ENCODE assay signal across 8 mouse cellular contexts in the genomic region with DNA sequence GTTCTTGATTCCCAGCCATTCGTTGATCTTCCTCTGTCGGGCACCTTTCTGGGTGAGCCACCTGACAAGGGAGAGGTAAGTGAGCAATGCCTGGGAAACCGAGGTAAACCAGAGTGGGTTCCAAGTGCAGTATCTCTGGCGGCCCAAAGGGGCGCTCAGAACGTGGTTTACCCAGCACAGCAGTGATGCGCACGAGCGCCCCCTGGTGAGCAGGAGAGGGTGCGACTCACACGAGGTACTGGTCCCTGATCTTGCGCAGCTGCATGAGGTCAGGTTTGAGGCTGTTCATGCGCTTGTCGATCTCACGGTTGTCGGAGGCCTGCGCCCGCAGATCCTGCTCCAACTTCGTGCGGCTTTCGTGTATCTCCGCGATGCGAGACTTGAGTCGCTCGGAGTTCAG. TPM values are rescaled to one million over a fixed set of nuclear protein-coding genes. Genes with fewer than 3 reads are reported as not detected.
DNase-seq lines count a peak whose midpoint lies in the region; ATAC-seq lines count a peak whose summit lies in the region.

No protein-coding gene starts in this region.

- peak; percentile 73 for ATAC-seq in inflammation-experienced regulatory T-cells, adult 6 months
- peak; percentile 71 for ATAC-seq in megakaryocyte-erythroid progenitor cell, adult 5-6 weeks (replicated peaks; ENCODE audit: low FRiP score, low TSS enrichment, poor library complexity, severe bottlenecking)

- intact Hi-C loops in left cerebral cortex, postnatal 10 days (cut with DNase I): no loop called here

- peak; percentile 98 for DNase-seq in WW6 (ENCODE audit: low read depth, low spot score)
- peak; percentile 95 to 98 for DNase-seq in cerebellum, postnatal 36 days
- peak; percentile 95 for DNase-seq in gastrocnemius, adult 18-20 months (ENCODE audit: low spot score)
- DNase-seq in left cerebral cortex, postnatal 10 days (ENCODE audit: extremely low spot score in 1 of 2, low spot score in 2 of 2): peak; percentile 91 to 96
- DNase-seq in right cerebral cortex, postnatal 14 days: peak; percentile 99
- DNase-seq in urinary bladder, postnatal 25 days (ENCODE audit: low spot score): peak; percentile 99

RNA-seq across cellular contexts. Expression of gene Pik3r2, which starts 7.2 kb away (rescaled TPM):
- total RNA-seq in gastrocnemius, adult 18-20 months (2021): 10 to 100 TPM; 13.3 to 15.1 TPM
- 1 to 10 TPM; 2.6 to 5.4 (median 5.4) TPM for polyA plus RNA-seq in inflammation-experienced regulatory T-cells, adult 6 months (2017; shearing (Covaris generic))
- 100 to 1,000 TPM; 173 TPM for total RNA-seq in left cerebral cortex, postnatal 10 days (2021)
- total RNA-seq in megakaryocyte-erythroid progenitor cell, adult 5-6 weeks (2014; fragmentation: Nextera tagmentation): 30.7 and 51.4 TPM in 2 replicates
- total RNA-seq in megakaryocyte-erythroid progenitor cell, adult 5-6 weeks (2017): 29.2 and 33.9 TPM in 2 replicates

RNA-seq across cellular contexts. Expression of gene Mpv17l2, which starts 8.6 kb away (rescaled TPM):
- total RNA-seq in gastrocnemius, adult 18-20 months (2021): 10 to 100 TPM; 19.9 to 20.9 TPM
- polyA plus RNA-seq in inflammation-experienced regulatory T-cells, adult 6 months (2017; shearing (Covaris generic)): 10 to 100 TPM; 35.5 to 46.1 (median 42.5) TPM
- 10 to 100 TPM; 35.8 to 37.1 TPM for total RNA-seq in left cerebral cortex, postnatal 10 days (2021)
- 58.3 and 111 TPM in 2 replicates for total RNA-seq in megakaryocyte-erythroid progenitor cell, adult 5-6 weeks (2014; fragmentation: Nextera tagmentation)
- 4.3 and 17.6 TPM in 2 replicates for total RNA-seq in megakaryocyte-erythroid progenitor cell, adult 5-6 weeks (2017)

RNA-seq across cellular contexts. Expression of gene Rab3a, which starts 14.9 kb away (rescaled TPM):
- total RNA-seq in gastrocnemius, adult 18-20 months (2021): 10 to 100 TPM; 32.5 to 36.5 TPM
- 1 to 10 TPM; 4.6 to 8.6 (median 7.9) TPM for polyA plus RNA-seq in inflammation-experienced regulatory T-cells, adult 6 months (2017; shearing (Covaris generic))
- total RNA-seq in left cerebral cortex, postnatal 10 days (2021): 100 to 1,000 TPM; 756 to 791 TPM
- total RNA-seq in megakaryocyte-erythroid progenitor cell, adult 5-6 weeks (2014; fragmentation: Nextera tagmentation): 1.8 and 7.0 TPM in 2 replicates
- total RNA-seq in megakaryocyte-erythroid progenitor cell, adult 5-6 weeks (2017): 1.2 and 2.8 TPM in 2 replicates

RNA-seq across cellular contexts. Expression of gene Mast3, which starts 35.5 kb away (rescaled TPM):
- 1 to 10 TPM; 2.7 TPM for total RNA-seq in gastrocnemius, adult 18-20 months (2021)
- 10 to 100 TPM; 14.8 to 20.5 (median 18.4) TPM for polyA plus RNA-seq in inflammation-experienced regulatory T-cells, adult 6 months (2017; shearing (Covaris generic))
- total RNA-seq in left cerebral cortex, postnatal 10 days (2021): 100 to 1,000 TPM; 115 to 117 TPM
- 44.0 and 54.3 TPM in 2 replicates for total RNA-seq in megakaryocyte-erythroid progenitor cell, adult 5-6 weeks (2014; fragmentation: Nextera tagmentation)
- 6.2 and 7.3 TPM in 2 replicates for total RNA-seq in megakaryocyte-erythroid progenitor cell, adult 5-6 weeks (2017)

RNA-seq across cellular contexts. Expression of gene Il12rb1, which starts 38.9 kb away (rescaled TPM):
- under 1 TPM in 1 of 2 experiments, not detected in 1; 0.07 TPM for total RNA-seq in gastrocnemius, adult 18-20 months (2021)
- 10 to 100 TPM; 13.8 to 38.5 (median 18.3) TPM for polyA plus RNA-seq in inflammation-experienced regulatory T-cells, adult 6 months (2017; shearing (Covaris generic))
- under 1 TPM; 0.13 to 0.28 TPM for total RNA-seq in left cerebral cortex, postnatal 10 days (2021)
- total RNA-seq in megakaryocyte-erythroid progenitor cell, adult 5-6 weeks (2014; fragmentation: Nextera tagmentation): 0.31 and 0.79 TPM in 2 replicates
- total RNA-seq in megakaryocyte-erythroid progenitor cell, adult 5-6 weeks (2017): 1.6 and 2.0 TPM in 2 replicates

Comparison
In these comparisons a context has a peak if more than half of its experiments do, and no peak if none do; other contexts are left out.
1. Peak in every context shown above with its lines: DNase-seq and ATAC-seq.
2. RNA of gene Rab3a, which starts 14.9 kb away (total RNA-seq): 756 to 791 TPM in left cerebral cortex, postnatal 10 days; 32.5 to 36.5 TPM in gastrocnemius, adult 18-20 months and 1.2 to 7.0 TPM in megakaryocyte-erythroid progenitor cell, adult 5-6 weeks; every median in the first group is over 10 times any median in the second.